Mouse (Mus musculus): ENCODE results near the gene Katnbl1.
"Not testable (repeated sequence)": the region's sequence is repeated elsewhere in the genome, so short reads cannot be mapped to it uniquely, and the experiment has no call there.

Katnbl1 gene

DNA sequence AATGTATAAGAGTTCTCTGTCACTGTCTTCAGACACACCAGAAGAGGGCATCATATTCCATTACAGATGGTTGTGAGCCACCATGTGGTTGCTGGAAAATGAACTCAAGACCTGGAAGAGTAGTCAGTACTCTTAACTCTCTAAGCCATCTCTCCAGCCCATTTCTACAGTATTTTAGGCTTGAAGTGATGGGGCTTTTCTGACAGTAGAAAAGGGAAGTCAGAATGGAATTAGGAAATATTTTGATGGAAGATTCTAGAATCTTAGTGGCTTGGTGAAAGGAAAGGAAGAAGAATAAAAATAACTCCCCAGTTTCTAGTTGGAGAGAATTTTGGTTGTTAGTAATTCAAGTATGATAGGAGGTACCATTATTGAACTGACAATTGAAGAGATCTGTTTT lies 14.9 kb downstream of the Katnbl1 start:
- no peak for DNase-seq

DNA sequence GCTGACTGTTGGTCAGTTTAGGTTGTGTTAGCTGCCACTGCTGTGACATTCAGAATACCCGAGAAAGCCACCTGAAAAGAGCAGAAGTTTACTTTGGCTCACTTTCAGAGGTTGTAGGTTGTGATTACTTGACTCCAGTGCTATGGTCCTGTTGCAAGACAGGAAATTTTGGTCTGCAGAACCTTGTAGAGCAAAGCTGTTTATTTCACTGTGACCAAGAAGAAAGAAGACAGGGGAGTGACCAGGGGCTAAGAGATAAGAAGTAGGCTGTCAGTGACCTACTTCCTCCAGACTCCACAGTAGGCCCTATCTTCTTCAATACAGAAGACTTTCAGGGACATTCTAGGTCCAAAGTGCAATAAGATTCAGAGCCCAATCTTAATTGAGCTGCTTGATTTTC lies 17.6 kb downstream of the Katnbl1 start:
- DNase-seq, result no peak

- DNase-seq, result no peak
These were observed 28.0 kb downstream of the Katnbl1 start for GRCm38 (mm10) chr2:112407030-112407429.

GRCm38 (mm10) chr2:112425308-112425707 lies 46.3 kb downstream of the Katnbl1 start:
- no peak for DNase-seq

DNA sequence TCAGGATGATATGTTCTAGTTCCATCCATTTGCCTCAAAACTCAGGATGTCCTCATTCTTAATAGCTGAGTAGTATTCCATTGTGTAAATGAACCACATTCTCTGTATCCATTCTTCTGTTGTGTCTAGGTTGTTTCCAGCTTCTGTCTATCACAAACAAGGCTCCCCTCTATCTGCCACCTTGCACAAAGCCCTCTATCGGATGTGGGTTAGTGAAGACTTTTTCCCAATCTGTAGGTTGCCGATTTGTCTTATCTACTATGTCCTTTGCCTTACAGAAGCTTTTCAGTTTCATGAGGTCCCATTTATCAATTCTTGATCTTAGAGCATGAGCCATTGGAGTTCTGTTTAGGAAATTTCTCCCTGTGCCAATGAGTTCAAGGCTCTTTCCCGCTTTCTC lies 49.5 kb downstream of the Katnbl1 start:
- not testable (repeated sequence) for DNase-seq

GRCm38 (mm10) chr2:112429665-112430064 lies 50.7 kb downstream of the Katnbl1 start:
- no peak for DNase-seq

DNA sequence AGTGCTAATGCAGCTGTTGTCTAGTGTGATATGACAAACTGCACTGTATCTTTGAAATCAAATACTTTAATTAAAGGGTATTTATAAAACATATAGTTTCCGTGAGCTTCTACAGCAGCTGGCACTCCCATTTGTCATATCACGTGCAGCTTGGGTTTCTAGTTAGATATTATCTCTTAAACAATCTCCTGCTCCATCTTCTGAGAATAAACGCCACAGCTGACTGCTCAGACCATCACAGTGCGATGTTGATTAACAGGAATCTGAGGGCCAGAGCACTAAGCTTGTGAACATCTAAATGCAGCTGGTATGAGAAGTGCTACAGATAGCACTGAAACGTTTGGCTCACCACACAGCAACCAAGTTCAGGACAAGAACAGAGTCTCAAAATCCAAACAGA lies 51.4 kb downstream of the Katnbl1 start:
- no peak for DNase-seq

GRCm38 (mm10) chr2:112432523-112432922 lies 53.5 kb downstream of the Katnbl1 start:
- DNase-seq, result no peak

DNA sequence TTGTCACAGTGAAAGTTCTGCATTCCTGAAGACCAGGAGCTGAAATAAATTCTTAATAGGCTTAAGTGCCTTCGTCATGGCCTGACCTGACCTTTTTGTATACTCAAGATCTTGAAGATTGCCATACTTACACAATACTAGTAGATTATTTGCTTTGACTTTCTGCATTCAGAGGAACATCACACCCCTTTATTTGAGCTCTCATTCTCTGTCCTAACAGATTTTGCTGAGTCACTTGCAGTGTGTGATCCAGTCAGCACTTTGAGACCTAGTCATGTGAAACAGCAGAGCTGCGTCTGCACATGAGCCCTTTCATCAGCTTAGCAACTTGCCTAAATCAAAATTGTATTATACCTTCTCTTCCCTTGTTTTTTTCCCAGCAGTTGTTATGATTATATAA lies 54.3 kb downstream of the Katnbl1 start:
- DNase-seq, result no peak

- DNase-seq, result no peak
These were observed 57.3 kb downstream of the Katnbl1 start for GRCm38 (mm10) chr2:112436292-112436691.

- DNase-seq, result no peak
These were observed 58.6 kb downstream of the Katnbl1 start for GRCm38 (mm10) chr2:112437589-112437988.

GRCm38 (mm10) chr2:112443491-112443890 lies 64.5 kb downstream of the Katnbl1 start:
- no peak for DNase-seq

- DNase-seq, result no peak
These were observed 66.5 kb downstream of the Katnbl1 start for GRCm38 (mm10) chr2:112445511-112445910.

GRCm38 (mm10) chr2:112448046-112448445 lies 69.0 kb downstream of the Katnbl1 start:
- not testable (repeated sequence) for DNase-seq

DNA sequence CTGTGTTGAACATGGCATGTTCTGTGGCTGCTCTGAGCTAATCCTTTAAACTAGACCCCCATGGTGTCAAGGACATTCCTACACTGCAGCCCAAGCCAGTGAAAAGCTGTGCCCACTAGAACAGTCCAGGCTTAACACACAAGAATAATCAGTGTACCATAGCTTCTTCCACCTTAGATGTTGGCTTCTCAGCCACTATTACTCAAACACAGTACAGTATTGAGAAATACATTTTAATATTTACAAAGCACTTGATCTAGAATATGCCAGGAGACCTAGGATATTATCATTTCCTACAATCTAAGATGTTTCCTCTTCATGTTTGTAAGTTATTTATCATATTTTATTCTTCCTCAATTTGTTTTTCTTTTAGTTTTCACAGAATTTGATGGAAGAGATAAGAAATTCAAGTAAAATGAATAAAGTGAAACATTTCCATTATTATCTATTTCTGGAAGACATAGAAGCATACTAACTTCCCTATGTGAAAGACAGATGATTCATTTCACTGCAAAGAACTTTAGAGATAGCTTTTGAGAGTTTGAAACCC lies 69.6 kb downstream of the Katnbl1 start:
- no peak for DNase-seq

DNA sequence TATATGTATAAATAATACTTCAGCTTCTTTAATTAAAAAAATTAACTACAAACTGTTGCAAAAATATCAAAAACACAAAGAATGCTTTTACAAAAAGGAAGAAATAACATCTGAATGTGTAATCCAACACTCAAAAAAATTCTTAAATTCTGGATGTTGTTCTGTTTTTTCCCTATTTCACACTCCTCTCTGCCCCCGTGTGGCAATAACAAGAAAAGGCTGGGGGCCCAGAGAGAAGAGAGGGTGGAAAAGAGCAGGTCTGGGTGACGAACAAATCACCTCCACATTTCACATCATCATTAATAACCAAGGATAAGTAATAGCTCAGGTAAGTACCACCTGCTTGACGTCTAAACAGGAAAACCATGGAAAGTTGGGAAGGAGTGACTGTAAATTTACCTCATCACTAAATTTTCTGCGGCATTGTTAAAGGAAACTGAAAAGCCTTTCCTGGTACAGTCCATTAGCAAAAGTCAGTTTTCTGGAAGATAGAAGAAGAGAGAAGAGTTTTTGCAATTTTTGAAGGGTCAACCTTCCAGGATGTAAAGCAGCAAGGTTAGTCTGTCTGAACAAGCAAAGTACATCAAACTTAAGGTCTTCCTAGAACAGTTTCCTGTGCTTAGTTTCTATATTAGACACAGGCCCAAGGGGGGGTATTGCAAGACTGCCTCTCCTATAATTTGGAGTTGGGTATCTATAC lies 70.7 kb downstream of the Katnbl1 start:
- DNase-seq, result peak; percentile 20 to 24

- not testable (repeated sequence) for DNase-seq
These were observed 73.5 kb downstream of the Katnbl1 start for GRCm38 (mm10) chr2:112452513-112452912.

- DNase-seq, result no peak
These were observed 75.3 kb downstream of the Katnbl1 start for GRCm38 (mm10) chr2:112454125-112454861.

- peak; percentile 98 to 99 for DNase-seq
These were observed 76.0 kb downstream of the Katnbl1 start, which contains the start of gene Emc7 for GRCm38 (mm10) chr2:112454862-112455564. TSS of gene Emc7 (plus strand) at chr2:112454997.

GRCm38 (mm10) chr2:112460557-112460956 lies 81.5 kb downstream of the Katnbl1 start:
- DNase-seq, result no peak

Measured in cerebellum, postnatal 36 days (tissue).